Mouse (Mus musculus) CH12.LX (cell line): ENCODE results near the gene Agbl2. TPM values are rescaled to one million over a fixed set of nuclear protein-coding genes. Genes with fewer than 3 reads are reported as not detected.
A peak's percentile ranks its signal among the peaks of the same experiment; 100 is the strongest.

ENCODE experiments used
- DNase-seq: peaks from one replicate; pipeline ENCODE4 v3.0.0-alpha.2; 2013; ENCODE audit errors: extremely low read depth
- H3K27ac ChIP-seq: 2 replicates; pipeline ENCODE4 v1.5.1; 2012; ENCODE audit warnings: low read depth, mild to moderate bottlenecking, control low read depth, moderate library complexity; ENCODE audit not compliant: insufficient read depth
- H3K27me3 ChIP-seq: replicated peaks from 2 replicates; pipeline ENCODE3; 2012; ENCODE audit warnings: inconsistent platforms
- H3K36me3 ChIP-seq, 2 experiments: replicated peaks in 1 of 2; 2 replicates each; pipeline versions ENCODE3 to v1.6.1; 2012; ENCODE audit warnings: inconsistent platforms in 1 of 2, low read length in 1 of 2, mild to moderate bottlenecking in 1 of 2, mixed read lengths in 1 of 2, moderate library complexity in 1 of 2; ENCODE audit not compliant: control insufficient read depth in 1 of 2, insufficient read depth in 1 of 2
- H3K4me1 ChIP-seq, 2 experiments: 2 replicates each; pipeline ENCODE4 v1.6.1; 2012; ENCODE audit warnings: inconsistent platforms in 1 of 2, moderate library complexity in 1 of 2; ENCODE audit not compliant: insufficient read depth in 2 of 2, control insufficient read depth in 1 of 2
- H3K4me2 ChIP-seq: 2 replicates; pipeline ENCODE4 v1.6.1; 2012; ENCODE audit warnings: low read depth, mild to moderate bottlenecking, control low read depth; ENCODE audit not compliant: poor library complexity, insufficient read depth, severe bottlenecking
- H3K4me3 ChIP-seq, 3 experiments: fragments of 150-350 bp in 1 of 3; sonication (generic) in 1 of 3; replicated peaks in 1 of 3; 2 replicates each; pipeline versions ENCODE3 to v1.5.1; 2011 to 2012; ENCODE audit warnings: low read depth in 2 of 3, low read length in 2 of 3, mild to moderate bottlenecking in 2 of 3, moderate library complexity in 2 of 3, control low read depth in 1 of 3, improper control_type of control experiment in 1 of 3, inconsistent platforms in 1 of 3, mixed read lengths in 1 of 3; ENCODE audit not compliant: poor library complexity in 1 of 3
- H3K79me2 ChIP-seq: replicated peaks from 2 replicates; pipeline ENCODE4 v1.6.1; 2012; ENCODE audit warnings: mild to moderate bottlenecking, moderate library complexity; ENCODE audit not compliant: control insufficient read depth, poor library complexity, insufficient read depth, severe bottlenecking; ENCODE audit errors: extremely low read depth
- H3K9ac ChIP-seq: 2 replicates; pipeline ENCODE4 v1.6.1; 2012; ENCODE audit warnings: low read depth, mild to moderate bottlenecking, control low read depth, moderate library complexity; ENCODE audit not compliant: insufficient read depth
- H3K9me3 ChIP-seq: replicated peaks from 2 replicates; pipeline ENCODE3; 2012; ENCODE audit warnings: low read length, inconsistent platforms, mixed read lengths
- BHLHE40 ChIP-seq: IDR thresholded peaks from 2 replicates; pipeline ENCODE4 v1.6.1; 2011; ENCODE audit warnings: mild to moderate bottlenecking, low read depth, low read length, improper control_type of control experiment
- CHD1 ChIP-seq: IDR thresholded peaks from 2 replicates; pipeline ENCODE4 v1.6.1; 2012; ENCODE audit warnings: low read depth, low read length, improper control_type of control experiment, inconsistent platforms
- ELF1 ChIP-seq: IDR thresholded peaks from 2 replicates; pipeline ENCODE4 v1.6.1; 2014; ENCODE audit warnings: low read depth, mild to moderate bottlenecking, inconsistent platforms, low read length, improper control_type of control experiment
- EP300 ChIP-seq: IDR thresholded peaks from 2 replicates; pipeline ENCODE4 v1.6.1; 2011; ENCODE audit warnings: low read length, improper control_type of control experiment
- ETS1 ChIP-seq: conservative IDR thresholded peaks from 2 replicates; pipeline ENCODE4 v1.6.1; 2012; ENCODE audit warnings: low read depth, mild to moderate bottlenecking, inconsistent platforms, low read length, improper control_type of control experiment, moderate library complexity
- GABPA ChIP-seq: IDR thresholded peaks from 2 replicates; pipeline ENCODE4 v1.6.1; 2012; ENCODE audit warnings: low read depth, low read length, improper control_type of control experiment, inconsistent platforms; ENCODE audit not compliant: insufficient replicate concordance
- HCFC1 ChIP-seq: IDR thresholded peaks from 2 replicates; pipeline ENCODE4 v1.6.1; 2012; ENCODE audit warnings: low read depth, mild to moderate bottlenecking, inconsistent platforms, low read length, improper control_type of control experiment
- IRF4 ChIP-seq: IDR thresholded peaks from 2 replicates; pipeline ENCODE4 v1.6.1; 2014; ENCODE audit warnings: low read depth, mild to moderate bottlenecking, inconsistent platforms, low read length, improper control_type of control experiment
- JUN ChIP-seq: IDR thresholded peaks from 2 replicates; pipeline ENCODE4 v1.6.1; 2011; ENCODE audit warnings: low read depth, mild to moderate bottlenecking, low read length, improper control_type of control experiment, moderate library complexity; ENCODE audit not compliant: insufficient read depth
- JUND ChIP-seq: conservative IDR thresholded peaks from 2 replicates; pipeline ENCODE4 v1.6.1; 2011; ENCODE audit warnings: low read depth, low read length, improper control_type of control experiment
- KAT2A ChIP-seq: IDR thresholded peaks from 2 replicates; pipeline ENCODE4 v1.6.1; 2012; ENCODE audit warnings: low read length, improper control_type of control experiment, inconsistent platforms; ENCODE audit not compliant: insufficient replicate concordance
- MAFK ChIP-seq: IDR thresholded peaks from 2 replicates; pipeline ENCODE4 v1.6.1; 2011; ENCODE audit warnings: low read length, improper control_type of control experiment; ENCODE audit not compliant: insufficient replicate concordance
- MAX ChIP-seq: IDR thresholded peaks from 2 replicates; pipeline ENCODE4 v1.6.1; 2011; ENCODE audit warnings: low read length, improper control_type of control experiment
- MAZ ChIP-seq: IDR thresholded peaks from 2 replicates; pipeline ENCODE4 v1.6.1; 2012; ENCODE audit warnings: low read depth, mild to moderate bottlenecking, inconsistent platforms, low read length, improper control_type of control experiment, moderate library complexity
- MEF2A ChIP-seq: IDR thresholded peaks from 2 replicates; pipeline ENCODE4 v1.6.1; 2014; ENCODE audit warnings: low read depth, mild to moderate bottlenecking, inconsistent platforms, low read length, improper control_type of control experiment, borderline replicate concordance
- MXI1 ChIP-seq: IDR thresholded peaks from 2 replicates; pipeline ENCODE4 v1.6.1; 2011; ENCODE audit warnings: mild to moderate bottlenecking, low read depth, low read length, improper control_type of control experiment
- MYC ChIP-seq: IDR thresholded peaks from 2 replicates; pipeline ENCODE4 v1.6.1; 2011; ENCODE audit warnings: low read depth, mild to moderate bottlenecking, improper control_type of control experiment, low read length
- NELFE ChIP-seq: IDR thresholded peaks from 2 replicates; pipeline ENCODE4 v1.6.1; 2011; ENCODE audit warnings: low read depth, low read length, improper control_type of control experiment
- PAX5 ChIP-seq: IDR thresholded peaks from 2 replicates; pipeline ENCODE4 v1.6.1; 2012; ENCODE audit warnings: low read length, inconsistent platforms, mixed read lengths
- POLR2A ChIP-seq: IDR thresholded peaks from 2 replicates; pipeline ENCODE4 v1.6.1; 2011; ENCODE audit warnings: low read depth, mild to moderate bottlenecking, improper control_type of control experiment, low read length
- POLR2AphosphoS2 ChIP-seq: IDR thresholded peaks from 2 replicates; pipeline ENCODE4 v1.6.1; 2011; ENCODE audit warnings: low read depth, low read length, improper control_type of control experiment
- RCOR1 ChIP-seq: conservative IDR thresholded peaks from 2 replicates; pipeline ENCODE4 v1.6.1; 2012; ENCODE audit warnings: low read depth, mild to moderate bottlenecking, inconsistent platforms, low read length, improper control_type of control experiment
- TBP ChIP-seq: conservative IDR thresholded peaks from 2 replicates; pipeline ENCODE4 v1.6.1; 2011; ENCODE audit warnings: low read depth, low read length, improper control_type of control experiment
- TCF12 ChIP-seq: IDR thresholded peaks from 2 replicates; pipeline ENCODE4 v1.6.1; 2014; ENCODE audit warnings: low read depth, mild to moderate bottlenecking, inconsistent platforms, low read length, improper control_type of control experiment
- USF1 ChIP-seq: IDR thresholded peaks from 2 replicates; pipeline ENCODE4 v1.6.1; 2014; ENCODE audit warnings: low read depth, mild to moderate bottlenecking, inconsistent platforms, low read length, improper control_type of control experiment
- ZC3H11A ChIP-seq: IDR thresholded peaks from 2 replicates; pipeline ENCODE4 v1.6.1; 2012; ENCODE audit warnings: low read depth, mild to moderate bottlenecking, inconsistent platforms, low read length, improper control_type of control experiment
- dilution Hi-C: fragments of 300-500 bp; cut with MboI; formaldehyde crosslinking; loops from 2 replicates; pipeline ENCODE4 v1.14.3; 2020; ENCODE audit warnings: low sequenced_read_pairs; ENCODE audit not compliant: extremely low pct_unique_long_range_greater_than_20kb, extremely low pct_ligation_motif_present
- in situ Hi-C: fragments of 300-500 bp; cut with MboI; formaldehyde crosslinking; loops from 3 replicates; pipeline ENCODE4 v1.14.3; 2019; ENCODE audit warnings: low sequenced_read_pairs, low pct_ligation_motif_present, low pct_unique_long_range_greater_than_20kb, mixed read lengths
- polyA plus RNA-seq: library from polyadenylated mRNA; unstranded; fragments of >175 nt; gene quantifications from 2 replicates; pipeline ENCODE4 v1.2.1, GENCODE M21; 2012; ENCODE audit warnings: low read depth; ENCODE audit not compliant: insufficient read length
- total RNA-seq, 2 experiments: library from RNA; depleted of rRNA; stranded (reverse); fragments of 300-350 nt in 1 of 2; fragments of >200 nt in 1 of 2; gene quantifications; 2 replicates each; pipeline ENCODE4 v1.2.3; 2012 to 2014

Agbl2 gene
- total and polyA plus RNA-seq, 3 experiments = not detected

DNA sequence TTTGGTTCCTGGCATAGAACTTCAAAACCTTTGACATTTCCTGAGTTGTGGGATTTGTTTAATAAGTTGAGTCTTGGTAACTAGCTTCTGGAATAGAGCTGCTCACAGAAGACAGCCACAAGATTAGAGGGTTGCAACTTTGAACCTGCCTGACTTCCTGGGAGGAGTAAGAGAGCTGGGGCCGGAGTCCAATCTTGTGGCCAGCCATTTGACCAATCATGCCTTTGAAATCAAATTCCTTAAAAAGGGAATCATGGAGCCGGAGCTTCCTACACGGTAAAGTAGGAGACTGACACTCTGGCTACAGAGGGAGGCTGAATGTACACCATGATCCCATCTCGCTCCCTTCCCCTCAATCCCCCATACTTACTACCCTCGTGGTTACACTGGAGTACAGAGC lies 42.6 kb upstream of the Agbl2 start:
- Histone ChIP-seq H3K27ac (no peak overlapping the region), H3K9ac (no peak overlapping the region), H3K4me3 (no peak overlapping the region), H3K4me2 (no peak overlapping the region), H3K36me3 (peaks cover 20 to 38% of the 10 kb centered on the region in 2 experiments), H3K9me3 (no peaks in the 10 kb centered on the region), H3K4me1 (0 out of 4 replicates have a peak, but pooled peaks cover 0 to 5% of the 10 kb centered on the region in 2 experiments), H3K79me2 (peaks cover 4% of the 10 kb centered on the region; the same call in 1 of the 2 replicates), H3K27me3 (no peaks in the 10 kb centered on the region)
- in situ Hi-C loops (no loop called here), dilution Hi-C loops (no loop called here)
- TF ChIP-seq PAX5 (no peak), POLR2AphosphoS2 (no peak), NELFE (no peak), MXI1 (no peak), CHD1 (no peak), IRF4 (no peak), GABPA (no peak), TCF12 (no peak), KAT2A (no peak), MAFK (no peak), BHLHE40 (no peak)
- no peak for DNase-seq

DNA sequence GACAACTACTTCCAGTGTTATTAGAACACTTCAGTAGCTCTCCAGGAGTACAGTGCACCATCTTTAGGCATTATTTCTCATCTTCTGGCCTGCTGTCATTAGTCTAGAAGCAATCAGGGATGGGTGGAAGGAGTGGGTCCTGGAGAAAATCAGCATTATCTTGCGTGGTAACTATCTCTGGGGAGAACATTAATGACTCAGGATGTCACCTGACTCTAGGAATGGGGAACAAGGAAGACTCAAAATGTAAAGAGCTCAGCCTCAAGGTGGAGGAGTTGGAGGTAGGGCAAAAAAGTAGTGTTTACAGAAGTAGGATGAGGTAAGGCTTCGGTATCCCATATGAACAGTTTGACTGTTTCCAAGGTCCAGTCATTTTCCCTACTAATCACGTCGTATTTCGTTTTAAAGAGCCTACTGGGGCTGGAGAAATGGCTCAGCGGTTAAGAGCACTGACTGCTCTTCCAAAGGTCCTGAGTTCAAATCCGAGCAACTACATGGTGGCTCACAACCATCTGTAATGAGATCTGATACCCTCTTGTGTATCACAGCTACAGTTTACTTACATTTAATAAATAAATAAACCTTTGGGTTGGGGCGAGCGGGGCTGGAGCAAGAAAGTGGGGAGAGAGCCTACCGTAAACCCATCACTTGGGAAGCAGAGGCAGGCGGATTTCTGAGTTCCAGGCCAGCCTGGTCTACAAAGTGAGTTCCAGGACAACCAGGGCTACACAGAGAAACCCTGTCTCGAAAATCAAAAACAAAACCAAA lies 38.1 kb upstream of the Agbl2 start:
- H3K27ac ChIP-seq = peak overlapping the region; percentile 21
- dilution Hi-C loops (no loop called here), in situ Hi-C loops (no loop called here)
- peak overlapping the region; percentile 65 for H3K4me2 ChIP-seq
- H3K79me2 ChIP-seq = peaks cover 42% of the 10 kb centered on the region
- H3K4me3 ChIP-seq = peak overlapping the region; percentile 71 to 97 (median 92)
- H3K9me3 ChIP-seq = no peaks in the 10 kb centered on the region
- peak overlapping the region; percentile 100 for H3K9ac ChIP-seq
- H3K4me1 ChIP-seq = peaks cover 6 to 18% of the 10 kb centered on the region in 2 experiments
- H3K36me3 ChIP-seq = peaks cover 7 to 20% of the 10 kb centered on the region in 2 experiments
- TF ChIP-seq HCFC1 (peak; percentile 28; the same call in 1 of the 2 replicates), TBP (0 out of 2 replicates have a peak, but pooled peaks have one; percentile 59), JUND (0 out of 2 replicates have a peak, but pooled peaks have one; percentile 36), ELF1 (peak; percentile 31; the same call in 1 of the 2 replicates), NELFE (0 out of 2 replicates have a peak, but pooled peaks have one; percentile 32), BHLHE40 (peak; percentile 66), MYC (no peak), CHD1 (peak; percentile 92), MAX (peak; percentile 39; the same call in 1 of the 2 replicates), ETS1 (no peak), USF1 (peak; percentile 31), IRF4 (peak; percentile 36), MAZ (no peak), MAFK (0 out of 2 replicates have a peak, but pooled peaks have one; percentile 15), POLR2AphosphoS2 (peak; percentile 72), RCOR1 (0 out of 2 replicates have a peak, but pooled peaks have one; percentile 25), ZC3H11A (no peak), JUN (no peak), EP300 (peak; percentile 49), TCF12 (0 out of 2 replicates have a peak, but pooled peaks have one; percentile 36), MEF2A (peak; percentile 29; the same call in 1 of the 2 replicates), PAX5 (no peak), POLR2A (peak; percentile 25; the same call in 1 of the 2 replicates)
- TF ChIP-seq, all 38 proteins: peak for 17
- DNase-seq = peak; percentile 54
- H3K27me3 ChIP-seq = no peaks in the 10 kb centered on the region
